Mouse (Mus musculus): ENCODE data around the gene Nav3. TPM values are rescaled to one million over a fixed set of nuclear protein-coding genes. Genes with fewer than 3 reads are reported as not detected.

Gene Nav3
- total and polyA plus RNA-seq, 2 experiments from 2014 or later = 1.4 to 7.7 TPM

GRCm38 (mm10) chr10:110380792-110381191, 75.2 kb downstream of the Nav3 start:
- Histone ChIP-seq H3K9ac (replicated peaks; ENCODE audit: low read depth, low read length) (no peak overlapping the region), H3K4me2 (ENCODE audit: low read depth, low read length) (no peak overlapping the region), H3K4me3 (ENCODE audit: low read depth, low read length) (no peak overlapping the region), H3K27me3 (ENCODE audit: control insufficient read depth, insufficient read depth, low read length) (no peaks in the 10 kb centered on the region), H3K36me3 (replicated peaks; ENCODE audit: control insufficient read depth, insufficient read depth, low read length) (no peaks in the 10 kb centered on the region), H3K9me3 (replicated peaks; ENCODE audit: control insufficient read depth, low read length) (no peaks in the 10 kb centered on the region), H3K4me1 (ENCODE audit: control insufficient read depth, insufficient read depth) (no peaks in the 10 kb centered on the region), H3K27ac (ENCODE audit: low read depth) (no peak overlapping the region)
- ATAC-seq (ENCODE audit: insufficient read depth, low read depth) (no peak), DNase-seq (ENCODE audit: low spot score) (no peak)
- 84% methylated on average over 2 of the region's 2 CpGs for WGBS
- TF ChIP-seq EP300 (IDR thresholded peaks at IDR 0.05; ENCODE audit: low read depth) = no peak
- no peak for TF ChIP-seq CTCF (IDR thresholded peaks at IDR 0.05; ENCODE audit: low read depth)

GRCm38 (mm10) chr10:110372724-110373455, 83.1 kb downstream of the Nav3 start:
- TF ChIP-seq EP300 (IDR thresholded peaks at IDR 0.05; ENCODE audit: low read depth) (no peak), CTCF (IDR thresholded peaks at IDR 0.05; ENCODE audit: low read depth) (no peak)
- whole genome bisulfite sequencing = 56% methylated on average over 11 of the region's 11 CpGs
- no peak for DNase-seq (ENCODE audit: low spot score)
- H3K4me3 ChIP-seq (ENCODE audit: low read depth, low read length) = no peak overlapping the region
- no peaks in the 10 kb centered on the region for H3K4me1 ChIP-seq (ENCODE audit: control insufficient read depth, insufficient read depth)
- H3K27me3 ChIP-seq (ENCODE audit: control insufficient read depth, insufficient read depth, low read length) = no peaks in the 10 kb centered on the region
- no peak for ATAC-seq (ENCODE audit: insufficient read depth, low read depth)
- H3K36me3 ChIP-seq (replicated peaks; ENCODE audit: control insufficient read depth, insufficient read depth, low read length) = no peaks in the 10 kb centered on the region
- no peak overlapping the region for H3K4me2 ChIP-seq (ENCODE audit: low read depth, low read length)
- no peak overlapping the region for H3K27ac ChIP-seq (ENCODE audit: low read depth)
- no peaks in the 10 kb centered on the region for H3K9me3 ChIP-seq (replicated peaks; ENCODE audit: control insufficient read depth, low read length)
- H3K9ac ChIP-seq (replicated peaks; ENCODE audit: low read depth, low read length) = no peak overlapping the region

- 21% methylated on average over 7 of the region's 7 CpGs for WGBS
- ATAC-seq (ENCODE audit: insufficient read depth, low read depth) (peak; percentile 53), DNase-seq (ENCODE audit: low spot score) (peak; percentile 29)
- Histone ChIP-seq H3K27ac (ENCODE audit: low read depth) (peak overlapping the region; percentile 56; the same call in 1 of the 2 replicates), H3K4me3 (ENCODE audit: low read depth, low read length) (no peak overlapping the region), H3K4me1 (ENCODE audit: control insufficient read depth, insufficient read depth) (peaks cover 9% of the 10 kb centered on the region; the same call in 1 of the 2 replicates), H3K4me2 (ENCODE audit: low read depth, low read length) (peak overlapping the region; percentile 1; the same call in 1 of the 2 replicates), H3K36me3 (replicated peaks; ENCODE audit: control insufficient read depth, insufficient read depth, low read length) (no peaks in the 10 kb centered on the region), H3K27me3 (ENCODE audit: control insufficient read depth, insufficient read depth, low read length) (no peaks in the 10 kb centered on the region), H3K9me3 (replicated peaks; ENCODE audit: control insufficient read depth, low read length) (no peaks in the 10 kb centered on the region), H3K9ac (replicated peaks; ENCODE audit: low read depth, low read length) (no peak overlapping the region)
- no peak for TF ChIP-seq EP300 (IDR thresholded peaks at IDR 0.05; ENCODE audit: low read depth)
- TF ChIP-seq CTCF (IDR thresholded peaks at IDR 0.05; ENCODE audit: low read depth) = no peak
Measured at GRCm38 (mm10) chr10:110352148-110352547, 103.9 kb downstream of the Nav3 start.

GRCm38 (mm10) chr10:110330030-110330429, 126.0 kb downstream of the Nav3 start:
- Histone ChIP-seq H3K9ac (replicated peaks; ENCODE audit: low read depth, low read length) (no peak overlapping the region), H3K4me2 (ENCODE audit: low read depth, low read length) (no peak overlapping the region), H3K27me3 (ENCODE audit: control insufficient read depth, insufficient read depth, low read length) (no peaks in the 10 kb centered on the region), H3K4me1 (ENCODE audit: control insufficient read depth, insufficient read depth) (no peaks in the 10 kb centered on the region), H3K4me3 (ENCODE audit: low read depth, low read length) (no peak overlapping the region), H3K9me3 (replicated peaks; ENCODE audit: control insufficient read depth, low read length) (no peaks in the 10 kb centered on the region), H3K27ac (ENCODE audit: low read depth) (no peak overlapping the region), H3K36me3 (replicated peaks; ENCODE audit: control insufficient read depth, insufficient read depth, low read length) (no peaks in the 10 kb centered on the region)
- ATAC-seq (ENCODE audit: insufficient read depth, low read depth) (no peak), DNase-seq (ENCODE audit: low spot score) (no peak)
- 60% methylated on average over 5 of the region's 5 CpGs for WGBS
- TF ChIP-seq CTCF (IDR thresholded peaks at IDR 0.05; ENCODE audit: low read depth) (no peak), EP300 (IDR thresholded peaks at IDR 0.05; ENCODE audit: low read depth) (no peak)

- TF ChIP-seq EP300 (IDR thresholded peaks at IDR 0.05; ENCODE audit: low read depth) = no peak
- no peak for TF ChIP-seq CTCF (IDR thresholded peaks at IDR 0.05; ENCODE audit: low read depth)
- Histone ChIP-seq H3K27me3 (ENCODE audit: control insufficient read depth, insufficient read depth, low read length) (no peaks in the 10 kb centered on the region), H3K4me3 (ENCODE audit: low read depth, low read length) (no peak overlapping the region), H3K9ac (replicated peaks; ENCODE audit: low read depth, low read length) (no peak overlapping the region), H3K4me1 (ENCODE audit: control insufficient read depth, insufficient read depth) (no peaks in the 10 kb centered on the region), H3K36me3 (replicated peaks; ENCODE audit: control insufficient read depth, insufficient read depth, low read length) (no peaks in the 10 kb centered on the region), H3K9me3 (replicated peaks; ENCODE audit: control insufficient read depth, low read length) (no peaks in the 10 kb centered on the region), H3K27ac (ENCODE audit: low read depth) (peak overlapping the region; percentile 62), H3K4me2 (ENCODE audit: low read depth, low read length) (no peak overlapping the region)
- ATAC-seq (ENCODE audit: insufficient read depth, low read depth) = no peak
- peak; percentile 49 for DNase-seq (ENCODE audit: low spot score)
- WGBS = 17% methylated on average over 5 of the region's 5 CpGs
Measured at GRCm38 (mm10) chr10:110329629-110330028, 126.4 kb downstream of the Nav3 start.
